Mouse (Mus musculus): ENCODE measurements around the gene Lrrc3c. TPM values are rescaled to one million over a fixed set of nuclear protein-coding genes. Genes with fewer than 3 reads are reported as not detected.
A peak's percentile ranks its signal among the peaks of the same experiment; 100 is the strongest.

Gene Lrrc3c
- polyA plus RNA-seq, 1 experiment from 2014 or later = not detected

- peaks cover 19% of the 10 kb centered on the region for H3K36me3 ChIP-seq
- H3K4me1 ChIP-seq = peaks cover 50% of the 10 kb centered on the region
- H3K9ac ChIP-seq = no peak overlapping the region
- WGBS (ENCODE audit: insufficient replicate concordance) = 94% methylated on average over 5 of the region's 5 CpGs
- no peak overlapping the region for H3K4me2 ChIP-seq
- H3K27ac ChIP-seq = 0 out of 2 replicates have a peak overlapping the region, but pooled peaks have one; percentile 2
- no peaks in the 10 kb centered on the region for H3K9me3 ChIP-seq (replicated peaks)
- ATAC-seq = no peak
- no peaks in the 10 kb centered on the region for H3K27me3 ChIP-seq (replicated peaks)
- no peak overlapping the region for H3K4me3 ChIP-seq
Measured at GRCm38 (mm10) chr11:98577776-98578175, 20.3 kb upstream of the Lrrc3c start.

DNA sequence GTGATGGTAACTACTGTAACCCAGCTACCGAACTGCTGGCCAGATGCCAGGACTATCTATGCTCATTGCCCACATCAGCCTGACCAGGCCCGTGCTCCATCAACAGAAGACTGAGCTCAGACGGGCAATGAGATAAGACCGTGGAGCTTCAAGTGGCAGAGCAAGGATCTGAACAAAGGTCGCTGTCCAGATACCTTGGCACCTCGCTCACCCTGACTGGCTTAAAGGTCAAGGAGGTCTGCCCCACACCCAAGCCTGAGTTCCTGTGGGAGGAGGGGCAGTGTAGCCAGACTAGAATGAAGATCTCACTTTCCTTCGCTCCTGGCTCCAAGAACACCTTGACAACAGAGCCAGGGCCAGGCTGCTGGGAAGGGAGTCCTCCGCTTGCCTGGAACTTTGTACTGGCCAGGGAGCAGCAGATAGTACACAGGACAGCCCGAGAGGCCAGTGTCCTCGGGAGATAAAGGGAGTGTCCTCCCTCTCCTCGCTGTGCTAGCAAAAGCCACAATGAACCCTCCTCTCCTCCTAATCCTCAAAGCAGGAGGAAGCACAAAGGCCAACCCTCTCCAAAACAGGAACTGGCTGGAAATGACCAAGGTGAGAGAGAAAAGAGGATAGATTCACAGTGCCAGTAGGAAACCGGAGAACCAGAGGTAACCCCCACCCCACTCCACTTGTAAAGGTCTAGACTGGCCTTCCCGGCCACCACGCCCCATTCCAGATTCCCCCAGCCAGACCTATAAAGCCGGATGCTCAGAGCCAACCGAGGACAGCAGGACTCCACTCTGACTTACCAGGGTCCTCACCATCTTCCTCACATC lies 17.6 kb upstream of the Lrrc3c start:
- Histone ChIP-seq H3K9ac (peak overlapping the region; percentile 95), H3K36me3 (peaks cover 37% of the 10 kb centered on the region), H3K27ac (peak overlapping the region; percentile 99), H3K27me3 (replicated peaks) (no peaks in the 10 kb centered on the region), H3K9me3 (replicated peaks) (no peaks in the 10 kb centered on the region), H3K4me2 (peak overlapping the region; percentile 96), H3K4me1 (peaks cover 77% of the 10 kb centered on the region), H3K4me3 (peak overlapping the region; percentile 97)
- peak; percentile 76 for ATAC-seq
- WGBS (ENCODE audit: insufficient replicate concordance) = 22% methylated on average over 16 of the region's 16 CpGs

GRCm38 (mm10) chr11:98581286-98582029 lies 16.6 kb upstream of the Lrrc3c start:
- no peaks in the 10 kb centered on the region for H3K9me3 ChIP-seq (replicated peaks)
- H3K27me3 ChIP-seq (replicated peaks) = no peaks in the 10 kb centered on the region
- H3K4me3 ChIP-seq = peak overlapping the region; percentile 97
- H3K4me2 ChIP-seq = peak overlapping the region; percentile 96
- WGBS (ENCODE audit: insufficient replicate concordance) = 18% methylated on average over 17 of the region's 17 CpGs
- peaks cover 87% of the 10 kb centered on the region for H3K4me1 ChIP-seq
- H3K27ac ChIP-seq = peak overlapping the region; percentile 99
- peaks cover 37% of the 10 kb centered on the region for H3K36me3 ChIP-seq
- peak; percentile 8; the same call in 1 of the 2 replicates for ATAC-seq
- peak overlapping the region; percentile 95 for H3K9ac ChIP-seq

DNA sequence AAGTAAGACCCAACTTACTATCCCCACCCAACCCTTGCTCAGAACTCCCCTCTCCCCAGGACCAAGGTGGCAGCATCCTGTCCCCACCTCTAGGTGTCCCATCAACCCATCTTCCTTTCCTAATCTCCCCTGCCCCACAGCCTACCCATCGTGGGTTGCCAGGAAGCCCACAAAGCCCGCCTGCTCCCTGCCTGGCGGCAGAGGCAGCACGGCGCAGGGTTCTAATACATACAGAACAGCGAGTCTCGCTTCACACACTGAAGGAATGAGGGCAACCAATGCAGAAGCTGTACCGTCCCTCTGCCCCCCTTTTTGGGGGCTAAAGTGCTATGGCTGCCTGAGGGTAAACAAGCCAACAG lies 16.1 kb upstream of the Lrrc3c start:
- 14% methylated on average over 8 of the region's 8 CpGs for WGBS (ENCODE audit: insufficient replicate concordance)
- H3K4me2 ChIP-seq = peak overlapping the region; percentile 96
- 0 out of 2 replicates have a peak, but pooled peaks have one; percentile 1 for ATAC-seq

GRCm38 (mm10) chr11:98582551-98583264 lies 15.4 kb upstream of the Lrrc3c start:
- peak overlapping the region; percentile 99 for H3K27ac ChIP-seq
- H3K4me3 ChIP-seq = peak overlapping the region; percentile 97
- peak overlapping the region; percentile 95 for H3K9ac ChIP-seq
- ATAC-seq = peak; percentile 78
- no peaks in the 10 kb centered on the region for H3K27me3 ChIP-seq (replicated peaks)
- peaks cover 88% of the 10 kb centered on the region for H3K4me1 ChIP-seq
- H3K36me3 ChIP-seq = peaks cover 37% of the 10 kb centered on the region
- peak overlapping the region; percentile 96 for H3K4me2 ChIP-seq
- no peaks in the 10 kb centered on the region for H3K9me3 ChIP-seq (replicated peaks)
- 18% methylated on average over 12 of the region's 12 CpGs for WGBS (ENCODE audit: insufficient replicate concordance)

More for the DNA sequence above, 16.1 kb upstream of the Lrrc3c start:
- Histone ChIP-seq H3K9me3 (replicated peaks) (no peaks in the 10 kb centered on the region), H3K27me3 (replicated peaks) (no peaks in the 10 kb centered on the region), H3K36me3 (peaks cover 37% of the 10 kb centered on the region), H3K9ac (peak overlapping the region; percentile 95), H3K4me3 (peak overlapping the region; percentile 97), H3K27ac (peak overlapping the region; percentile 99), H3K4me1 (peaks cover 85% of the 10 kb centered on the region)

- no peaks in the 10 kb centered on the region for H3K9me3 ChIP-seq (replicated peaks)
- peak overlapping the region; percentile 97 for H3K4me3 ChIP-seq
- no peaks in the 10 kb centered on the region for H3K27me3 ChIP-seq (replicated peaks)
- H3K36me3 ChIP-seq = peaks cover 37% of the 10 kb centered on the region
- peak; percentile 75 for ATAC-seq
- peaks cover 92% of the 10 kb centered on the region for H3K4me1 ChIP-seq
- 12% methylated on average over 3 of the region's 3 CpGs for WGBS (ENCODE audit: insufficient replicate concordance)
- peak overlapping the region; percentile 99 for H3K27ac ChIP-seq
- H3K9ac ChIP-seq = peak overlapping the region; percentile 95
- peak overlapping the region; percentile 96 for H3K4me2 ChIP-seq
Measured at GRCm38 (mm10) chr11:98583265-98583552, 14.9 kb upstream of the Lrrc3c start.

DNA sequence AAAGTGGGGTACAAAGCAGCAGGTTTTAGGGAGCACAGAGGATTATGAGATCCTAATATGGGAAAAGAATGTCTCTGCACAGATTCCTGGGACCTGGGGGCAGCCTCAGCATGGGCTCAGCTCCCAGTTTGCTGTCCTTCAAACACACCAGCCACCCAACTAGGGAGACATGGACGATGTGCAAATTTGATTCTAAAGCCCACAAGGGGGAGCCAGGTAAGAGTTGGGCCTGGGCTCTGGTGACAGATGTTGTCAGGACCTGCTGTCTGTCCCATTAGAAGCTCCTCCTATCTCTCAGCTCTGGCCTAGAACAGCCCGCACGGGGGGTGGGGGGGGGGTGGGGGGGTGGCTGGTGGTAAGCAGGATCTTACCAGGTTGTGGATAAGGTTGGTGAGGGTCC lies 14.5 kb upstream of the Lrrc3c start:
- Histone ChIP-seq H3K27ac (peak overlapping the region; percentile 99), H3K4me3 (peak overlapping the region; percentile 97), H3K4me2 (peak overlapping the region; percentile 96), H3K9me3 (replicated peaks) (no peaks in the 10 kb centered on the region), H3K4me1 (peaks cover 92% of the 10 kb centered on the region), H3K27me3 (replicated peaks) (no peaks in the 10 kb centered on the region), H3K36me3 (peaks cover 37% of the 10 kb centered on the region), H3K9ac (peak overlapping the region; percentile 95)
- WGBS (ENCODE audit: insufficient replicate concordance) = 0% methylated on average over 3 of the region's 3 CpGs
- ATAC-seq = peak; percentile 25; the same call in 1 of the 2 replicates

DNA sequence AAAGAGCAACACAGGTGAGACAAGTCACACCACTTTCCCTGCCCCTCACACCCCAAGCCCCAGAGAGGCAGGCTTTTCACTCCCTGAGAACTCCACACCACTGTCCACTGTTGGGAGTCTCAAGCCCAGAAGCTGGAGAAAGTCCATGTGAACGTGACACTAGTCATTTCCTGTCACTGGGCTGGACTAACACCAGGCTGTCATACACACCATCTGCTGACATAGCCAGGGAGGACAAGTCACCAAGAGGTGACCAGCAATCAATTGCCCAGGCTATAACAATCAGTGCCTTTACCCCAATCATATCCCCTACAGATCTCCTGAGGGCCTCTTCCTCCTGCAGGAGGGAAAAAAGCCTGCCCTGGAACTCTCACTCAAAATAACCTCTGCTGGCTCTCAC lies 13.9 kb upstream of the Lrrc3c start:
- Histone ChIP-seq H3K4me1 (peaks cover 92% of the 10 kb centered on the region), H3K27ac (peak overlapping the region; percentile 99), H3K9me3 (replicated peaks) (no peaks in the 10 kb centered on the region), H3K4me3 (peak overlapping the region; percentile 97), H3K27me3 (replicated peaks) (no peaks in the 10 kb centered on the region), H3K36me3 (peaks cover 34% of the 10 kb centered on the region), H3K9ac (peak overlapping the region; percentile 95), H3K4me2 (peak overlapping the region; percentile 96)
- no peak for ATAC-seq
- WGBS (ENCODE audit: insufficient replicate concordance) = 6% methylated on average over 1 of the region's 1 CpGs

DNA sequence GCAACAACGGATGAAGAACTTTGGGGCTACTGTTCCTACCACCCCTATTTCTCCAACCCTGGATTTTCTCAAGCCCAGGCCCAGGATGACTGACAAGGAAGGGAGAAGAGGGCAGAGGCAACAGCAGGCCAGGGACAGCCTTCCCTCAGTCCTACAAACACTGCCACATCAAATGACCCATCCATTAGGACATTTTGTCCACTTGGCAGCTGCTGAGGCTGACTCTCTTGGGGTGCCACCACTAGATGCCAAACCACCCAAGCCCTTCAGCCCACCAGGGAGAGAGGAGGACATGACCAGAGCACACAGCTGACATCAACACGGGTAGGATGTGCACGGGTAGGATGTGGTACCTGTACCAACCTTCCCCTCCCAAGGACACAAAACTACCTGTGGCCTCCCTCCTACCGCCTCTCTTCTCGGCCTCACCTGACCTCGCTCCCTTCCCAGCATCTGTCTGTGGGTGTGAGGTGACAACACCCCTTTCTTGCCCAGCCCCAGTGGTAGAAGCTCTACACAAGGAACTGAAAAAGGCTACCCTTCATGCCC lies 13.4 kb upstream of the Lrrc3c start:
- Histone ChIP-seq H3K36me3 (peaks cover 32% of the 10 kb centered on the region), H3K4me2 (peak overlapping the region; percentile 96), H3K4me1 (peaks cover 92% of the 10 kb centered on the region), H3K27me3 (replicated peaks) (no peaks in the 10 kb centered on the region), H3K4me3 (peak overlapping the region; percentile 97), H3K9ac (peak overlapping the region; percentile 95), H3K27ac (peak overlapping the region; percentile 99), H3K9me3 (replicated peaks) (no peaks in the 10 kb centered on the region)
- 74% methylated on average over 6 of the region's 6 CpGs for WGBS (ENCODE audit: insufficient replicate concordance)
- ATAC-seq = no peak

GRCm38 (mm10) chr11:98586087-98586891 lies 11.8 kb upstream of the Lrrc3c start:
- 1% methylated on average over 22 of the region's 22 CpGs for WGBS (ENCODE audit: insufficient replicate concordance)
- Histone ChIP-seq H3K27me3 (replicated peaks) (0 out of 2 replicates have a peak, but pooled peaks cover under 1% of the 10 kb centered on the region), H3K4me3 (peak overlapping the region; percentile 97), H3K27ac (peak overlapping the region; percentile 99), H3K9me3 (replicated peaks) (no peaks in the 10 kb centered on the region), H3K36me3 (peaks cover 32% of the 10 kb centered on the region), H3K9ac (peak overlapping the region; percentile 95), H3K4me1 (peaks cover 81% of the 10 kb centered on the region), H3K4me2 (peak overlapping the region; percentile 96)
- no peak; the same call in 1 of the 2 replicates for ATAC-seq

Measured in liver, embryonic 12.5 days (tissue).